Mouse (Mus musculus) limb, embryonic 12.5 days (tissue): ENCODE measurements around the gene Tssc4. TPM values are rescaled to one million over a fixed set of nuclear protein-coding genes. Genes with fewer than 3 reads are reported as not detected.

ENCODE experiments used
- ATAC-seq: fragments of 200-750 bp; cut with Nextera tagmentation; 2 replicates; pipeline ENCODE4 v1.8.0; 2017; ENCODE audit warnings: low read depth, moderate TSS enrichment; ENCODE audit not compliant: insufficient number of reproducible peaks, insufficient read depth, low FRiP score, low TSS enrichment
- H3K27ac ChIP-seq: fragments of 300-500 bp; sonication (generic); 2 replicates; pipeline ENCODE4 v1.5.1; 2016; ENCODE audit warnings: mild to moderate bottlenecking, moderate library complexity
- H3K27me3 ChIP-seq: fragments of 300-500 bp; sonication (generic); 2 replicates; pipeline ENCODE4 v1.6.1; 2016; ENCODE audit warnings: mild to moderate bottlenecking, moderate library complexity
- H3K36me3 ChIP-seq: fragments of 300-500 bp; sonication (generic); 2 replicates; pipeline ENCODE4 v1.6.1; 2016; ENCODE audit warnings: mild to moderate bottlenecking, moderate library complexity
- H3K4me1 ChIP-seq: fragments of 300-500 bp; sonication (generic); replicated peaks from 2 replicates; pipeline ENCODE4 v1.6.1; 2016
- H3K4me2 ChIP-seq: fragments of 300-500 bp; sonication (generic); 2 replicates; pipeline ENCODE4 v1.6.1; 2016; ENCODE audit warnings: mild to moderate bottlenecking, moderate library complexity
- H3K4me3 ChIP-seq: fragments of 300-500 bp; sonication (generic); replicated peaks from 2 replicates; pipeline ENCODE4 v1.5.1; 2016; ENCODE audit warnings: mild to moderate bottlenecking
- H3K9ac ChIP-seq: fragments of 300-500 bp; sonication (generic); replicated peaks from 2 replicates; pipeline ENCODE4 v1.6.1; 2016; ENCODE audit warnings: mild to moderate bottlenecking, moderate library complexity
- H3K9me3 ChIP-seq: fragments of 300-500 bp; sonication (generic); 2 replicates; pipeline ENCODE4 v1.6.1; 2016; ENCODE audit warnings: mild to moderate bottlenecking, moderate library complexity
- WGBS: fragments of 180-500 bp; shearing (Covaris S2); methylation state at CpG from one replicate; pipeline ENCODE4 v1.1.7; 2016; 5-methylcytosine and 5-hydroxymethylcytosine counted together
- polyA plus RNA-seq: library from polyadenylated mRNA; unstranded; fragments of >200 nt; fragmentation: Nextera tagmentation; extraction: Ambion mirVana; gene quantifications from 2 replicates; pipeline ENCODE4 v1.2.1, GENCODE M21; 2016

Tssc4 gene
- polyA plus RNA-seq, 1 experiment from 2014 or later, result 116 TPM

- no peak overlapping the region for H3K4me2 ChIP-seq
- peaks cover 24% of the 10 kb centered on the region for H3K36me3 ChIP-seq
- H3K4me1 ChIP-seq, result no peaks in the 10 kb centered on the region
- 89% methylated on average over 8 of the region's 8 CpGs for WGBS
- H3K27me3 ChIP-seq, result no peaks in the 10 kb centered on the region
- no peak for ATAC-seq
- H3K27ac ChIP-seq, result no peak overlapping the region
- H3K4me3 ChIP-seq, result no peak overlapping the region
- no peaks in the 10 kb centered on the region for H3K9me3 ChIP-seq
- no peak overlapping the region for H3K9ac ChIP-seq
These were observed 34.3 kb upstream of the Tssc4 start for GRCm38 (mm10) chr7:143034519-143035450.

GRCm38 (mm10) chr7:143036787-143037186 is 32.3 kb upstream of the Tssc4 start:
- 82% methylated on average over 3 of the region's 3 CpGs for WGBS
- H3K4me1 ChIP-seq, result no peaks in the 10 kb centered on the region
- no peak overlapping the region for H3K9ac ChIP-seq
- ATAC-seq, result no peak
- peaks cover 24% of the 10 kb centered on the region for H3K36me3 ChIP-seq
- no peak overlapping the region for H3K4me2 ChIP-seq
- H3K4me3 ChIP-seq, result no peak overlapping the region
- H3K27ac ChIP-seq, result no peak overlapping the region
- H3K9me3 ChIP-seq, result no peaks in the 10 kb centered on the region
- H3K27me3 ChIP-seq, result no peaks in the 10 kb centered on the region

DNA sequence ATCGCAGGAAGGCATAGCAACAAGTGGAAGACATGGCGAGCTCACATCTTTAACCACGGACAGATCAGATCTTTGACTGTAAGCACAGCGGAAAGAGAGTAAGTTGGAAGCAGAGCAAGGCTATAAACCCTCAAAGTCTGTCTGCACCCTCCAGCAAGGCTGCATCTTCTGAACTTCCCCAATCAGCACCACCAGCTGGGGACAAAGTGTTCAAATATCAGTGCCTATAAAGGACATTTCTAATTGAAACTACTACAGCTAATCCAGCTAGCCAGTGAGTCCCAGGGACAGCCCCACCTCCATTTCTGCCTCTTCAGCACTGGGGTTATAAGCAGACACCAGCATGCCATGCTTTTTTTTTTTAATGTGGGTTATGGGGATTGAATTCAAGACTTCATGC is 31.7 kb upstream of the Tssc4 start:
- no peaks in the 10 kb centered on the region for H3K4me1 ChIP-seq
- no peak overlapping the region for H3K4me3 ChIP-seq
- H3K4me2 ChIP-seq, result no peak overlapping the region
- no peaks in the 10 kb centered on the region for H3K27me3 ChIP-seq
- H3K27ac ChIP-seq, result no peak overlapping the region
- peaks cover 24% of the 10 kb centered on the region for H3K36me3 ChIP-seq
- WGBS, result 89% methylated on average over 4 of the region's 4 CpGs
- H3K9ac ChIP-seq, result no peak overlapping the region
- H3K9me3 ChIP-seq, result no peaks in the 10 kb centered on the region
- ATAC-seq, result no peak

DNA sequence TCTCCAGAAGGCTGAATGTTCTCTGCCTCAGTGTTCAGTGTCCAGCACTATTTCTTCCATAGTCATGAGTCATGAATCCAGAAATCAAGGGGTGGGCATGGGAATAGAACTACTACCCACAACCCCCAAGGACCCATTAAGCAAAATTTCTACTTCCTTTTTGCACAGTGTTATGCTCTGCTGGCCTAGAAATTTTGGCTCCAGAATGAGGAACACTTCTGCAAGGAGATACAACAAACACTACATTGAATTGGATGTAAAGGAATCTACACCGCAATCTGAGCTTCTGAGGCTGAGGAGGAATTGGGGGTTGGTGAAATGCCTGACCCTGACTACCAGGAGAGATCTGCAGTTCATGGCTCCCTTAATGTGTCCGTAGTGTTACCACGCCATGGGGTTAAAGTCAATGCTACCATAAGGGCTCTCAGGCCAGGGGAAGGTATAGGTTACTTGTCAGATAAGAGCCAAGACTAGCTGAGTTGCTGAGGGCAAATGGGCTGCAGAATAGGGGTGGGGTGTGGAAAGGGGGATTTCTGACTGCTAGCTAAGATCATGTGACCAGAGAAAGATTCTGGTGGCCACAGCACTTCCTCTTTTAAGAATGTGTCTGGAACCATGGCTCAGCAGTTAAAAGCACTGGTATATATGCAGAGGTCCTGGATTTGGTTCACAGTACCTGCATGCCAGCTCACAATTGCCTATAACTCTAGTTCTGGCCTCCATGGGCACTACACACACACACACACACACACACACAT is 30.7 kb upstream of the Tssc4 start:
- 93% methylated on average over 3 of the region's 3 CpGs for WGBS
- no peak overlapping the region for H3K4me2 ChIP-seq
- no peak overlapping the region for H3K9ac ChIP-seq
- peaks cover 17% of the 10 kb centered on the region for H3K36me3 ChIP-seq
- no peaks in the 10 kb centered on the region for H3K27me3 ChIP-seq
- ATAC-seq, result no peak
- H3K4me1 ChIP-seq, result no peaks in the 10 kb centered on the region
- no peak overlapping the region for H3K4me3 ChIP-seq
- no peak overlapping the region for H3K27ac ChIP-seq
- no peaks in the 10 kb centered on the region for H3K9me3 ChIP-seq

DNA sequence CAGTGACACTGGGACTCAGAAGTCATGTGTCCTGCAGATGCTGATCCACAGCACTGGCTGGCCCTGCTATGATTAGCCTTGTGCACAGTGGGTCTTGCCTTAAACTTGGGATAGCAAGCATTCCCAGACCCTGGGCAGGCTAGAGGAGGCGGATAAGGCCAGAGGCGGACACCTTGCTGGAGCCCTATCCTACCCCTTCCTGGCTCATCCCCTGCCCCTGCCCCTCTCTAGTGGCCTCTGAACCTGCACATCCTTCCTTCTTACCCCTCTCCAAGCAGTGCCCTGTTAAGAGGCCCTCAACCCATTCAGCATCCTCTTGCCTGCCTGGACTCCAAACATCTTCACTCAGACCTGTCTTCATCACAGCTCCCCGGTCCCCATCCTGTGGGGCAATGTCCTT is 28.5 kb upstream of the Tssc4 start:
- Histone ChIP-seq H3K4me3 (no peak overlapping the region), H3K36me3 (peaks cover 8% of the 10 kb centered on the region; the same call in 1 of the 2 replicates), H3K4me1 (no peaks in the 10 kb centered on the region), H3K9me3 (no peaks in the 10 kb centered on the region), H3K27me3 (no peaks in the 10 kb centered on the region), H3K27ac (no peak overlapping the region), H3K9ac (no peak overlapping the region), H3K4me2 (no peak overlapping the region)
- no peak for ATAC-seq
- 89% methylated on average over 3 of the region's 3 CpGs for WGBS

DNA sequence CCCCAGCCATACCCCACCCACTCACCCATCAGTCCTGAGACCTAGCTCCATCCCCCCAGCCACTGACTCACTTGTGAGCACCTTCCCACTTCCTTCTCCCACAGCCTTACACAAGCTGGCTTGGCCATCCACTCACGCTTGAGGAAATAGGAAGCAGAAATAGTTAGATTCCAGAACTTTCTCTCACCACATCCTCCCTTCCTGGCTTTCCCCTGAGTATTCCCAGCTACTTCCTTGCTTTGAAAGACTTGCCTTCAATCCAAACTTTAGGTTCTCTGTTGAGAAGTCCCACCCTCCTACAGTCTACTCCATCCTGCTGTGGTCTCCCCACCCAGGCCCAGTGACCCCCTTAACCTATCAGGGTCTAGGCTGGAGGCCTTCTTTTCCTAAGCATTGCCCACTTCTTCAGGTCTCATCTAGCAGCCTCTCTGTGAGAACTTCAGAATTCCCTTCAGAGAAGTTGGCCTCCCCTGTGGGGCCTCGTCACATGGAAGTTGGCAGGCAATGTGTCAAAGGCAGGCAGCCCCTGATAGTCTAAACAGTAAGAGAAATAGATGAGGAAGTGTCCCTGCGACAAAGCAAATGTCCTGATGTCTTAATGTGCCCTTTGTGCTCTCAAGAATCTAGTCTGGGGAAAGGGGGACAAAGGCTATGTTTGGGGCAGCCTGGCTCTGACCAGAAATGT is 27.8 kb upstream of the Tssc4 start:
- no peaks in the 10 kb centered on the region for H3K9me3 ChIP-seq
- H3K36me3 ChIP-seq, result peaks cover 8% of the 10 kb centered on the region; the same call in 1 of the 2 replicates
- no peak for ATAC-seq
- no peak overlapping the region for H3K9ac ChIP-seq
- no peaks in the 10 kb centered on the region for H3K27me3 ChIP-seq
- no peak overlapping the region for H3K27ac ChIP-seq
- H3K4me3 ChIP-seq, result no peak overlapping the region
- no peaks in the 10 kb centered on the region for H3K4me1 ChIP-seq
- 84% methylated on average over 3 of the region's 3 CpGs for WGBS
- no peak overlapping the region for H3K4me2 ChIP-seq

GRCm38 (mm10) chr7:143042089-143042488 is 27.0 kb upstream of the Tssc4 start:
- Histone ChIP-seq H3K27me3 (no peaks in the 10 kb centered on the region), H3K4me3 (no peak overlapping the region), H3K9ac (no peak overlapping the region), H3K36me3 (peaks cover 3% of the 10 kb centered on the region; the same call in 1 of the 2 replicates), H3K9me3 (no peaks in the 10 kb centered on the region), H3K4me1 (no peaks in the 10 kb centered on the region), H3K4me2 (no peak overlapping the region), H3K27ac (no peak overlapping the region)
- no peak for ATAC-seq
- 77% methylated on average over 3 of the region's 3 CpGs for whole genome bisulfite sequencing

GRCm38 (mm10) chr7:143042897-143043300 is 26.1 kb upstream of the Tssc4 start:
- H3K9ac ChIP-seq, result no peak overlapping the region
- no peaks in the 10 kb centered on the region for H3K36me3 ChIP-seq
- no peaks in the 10 kb centered on the region for H3K9me3 ChIP-seq
- H3K27me3 ChIP-seq, result no peaks in the 10 kb centered on the region
- H3K4me1 ChIP-seq, result no peaks in the 10 kb centered on the region
- no peak overlapping the region for H3K4me3 ChIP-seq
- 86% methylated on average over 3 of the region's 3 CpGs for WGBS
- no peak for ATAC-seq
- H3K27ac ChIP-seq, result no peak overlapping the region
- H3K4me2 ChIP-seq, result no peak overlapping the region

GRCm38 (mm10) chr7:143044049-143044825 is 24.8 kb upstream of the Tssc4 start:
- H3K9ac ChIP-seq, result no peak overlapping the region
- no peaks in the 10 kb centered on the region for H3K27me3 ChIP-seq
- H3K4me3 ChIP-seq, result no peak overlapping the region
- WGBS, result 87% methylated on average over 2 of the region's 2 CpGs
- ATAC-seq, result no peak
- no peak overlapping the region for H3K27ac ChIP-seq
- H3K36me3 ChIP-seq, result no peaks in the 10 kb centered on the region
- H3K9me3 ChIP-seq, result no peaks in the 10 kb centered on the region
- no peak overlapping the region for H3K4me2 ChIP-seq
- no peaks in the 10 kb centered on the region for H3K4me1 ChIP-seq

DNA sequence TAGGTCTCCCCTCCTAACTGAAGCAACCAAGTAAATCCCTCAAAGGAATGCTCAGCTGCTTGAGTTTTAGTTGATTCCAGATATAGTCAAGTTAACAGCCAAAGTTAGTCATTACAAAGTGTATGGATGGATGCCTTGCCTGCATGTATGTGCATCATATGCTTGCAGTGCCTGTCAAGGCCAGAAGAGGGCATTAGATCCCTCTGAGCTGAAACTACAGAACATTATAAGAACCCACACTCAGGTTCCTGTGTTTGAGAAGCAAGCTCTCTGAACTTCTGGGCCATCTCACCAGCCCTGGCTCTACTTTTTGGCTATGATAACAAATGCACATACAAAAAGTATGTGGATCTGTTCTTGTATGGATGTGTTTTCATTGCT is 24.2 kb upstream of the Tssc4 start:
- Histone ChIP-seq H3K27ac (no peak overlapping the region), H3K4me2 (no peak overlapping the region), H3K9ac (no peak overlapping the region), H3K27me3 (no peaks in the 10 kb centered on the region), H3K4me3 (no peak overlapping the region), H3K9me3 (no peaks in the 10 kb centered on the region), H3K4me1 (no peaks in the 10 kb centered on the region), H3K36me3 (no peaks in the 10 kb centered on the region)
- no peak for ATAC-seq
